Mouse (Mus musculus) testis, adult 2 months (tissue): ENCODE data around the gene Gfod1.

Experiments
- CTCF ChIP-seq: fragments of 200-500 bp; IDR thresholded peaks from 2 replicates; pipeline ENCODE4 v1.5.1; 2012; ENCODE audit warnings: low read depth, mild to moderate bottlenecking, inconsistent platforms, low read length, moderate library complexity; ENCODE audit not compliant: control insufficient read depth, insufficient read depth, insufficient replicate concordance
- POLR2A ChIP-seq: fragments of 200-500 bp; IDR thresholded peaks from 2 replicates; pipeline ENCODE4 v1.6.1; 2012; ENCODE audit warnings: low read depth, mild to moderate bottlenecking, inconsistent platforms, low read length, moderate library complexity; ENCODE audit not compliant: control insufficient read depth

- TF ChIP-seq CTCF (no peak), POLR2A (no peak)
These were observed 43.2 kb downstream of the Gfod1 start for GRCm38 (mm10) chr13:43260731-43261130.
